Mouse (Mus musculus) hindbrain, postnatal 0 days (tissue): ENCODE measurements around the gene Anp32a. TPM values are rescaled to one million over a fixed set of nuclear protein-coding genes. Genes with fewer than 3 reads are reported as not detected.

Source experiments
- ATAC-seq: fragments of 200-750 bp; cut with Nextera tagmentation; 2 replicates; pipeline ENCODE4 v1.8.0; 2017; ENCODE audit warnings: mild to moderate bottlenecking, moderate TSS enrichment, moderate library complexity
- DNase-seq: peaks from one replicate; pipeline ENCODE4 v3.0.0-alpha.2; 2015; ENCODE audit warnings: low spot score
- H3K27ac ChIP-seq: fragments of 300-500 bp; sonication (generic); 2 replicates; pipeline ENCODE4 v1.5.1; 2014; ENCODE audit warnings: mild to moderate bottlenecking
- H3K27me3 ChIP-seq: fragments of 300-500 bp; sonication (generic); 2 replicates; pipeline ENCODE4 v1.6.1; 2014; ENCODE audit warnings: low read length, mixed read lengths; ENCODE audit not compliant: insufficient read depth
- H3K36me3 ChIP-seq: fragments of 300-500 bp; sonication (generic); 2 replicates; pipeline ENCODE4 v1.6.1; 2014; ENCODE audit warnings: low read length, mixed read lengths; ENCODE audit not compliant: insufficient read depth
- H3K4me1 ChIP-seq: fragments of 300-500 bp; sonication (generic); 2 replicates; pipeline ENCODE4 v1.6.1; 2014; ENCODE audit warnings: antibody characterized with exemption, low read length, mixed read lengths; ENCODE audit not compliant: insufficient read depth
- H3K4me2 ChIP-seq: fragments of 300-500 bp; sonication (generic); 2 replicates; pipeline ENCODE4 v1.6.1; 2014; ENCODE audit warnings: low read depth, mild to moderate bottlenecking, low read length, moderate library complexity, mixed read lengths
- H3K4me3 ChIP-seq: fragments of 300-500 bp; sonication (generic); 2 replicates; pipeline ENCODE4 v1.5.1; 2014; ENCODE audit warnings: low read length
- H3K9ac ChIP-seq: fragments of 300-500 bp; sonication (generic); replicated peaks from 2 replicates; pipeline ENCODE4 v1.6.1; 2014; ENCODE audit warnings: mild to moderate bottlenecking, low read length, moderate library complexity, mixed read lengths
- H3K9me3 ChIP-seq: fragments of 300-500 bp; sonication (generic); 2 replicates; pipeline ENCODE4 v1.6.1; 2016; ENCODE audit warnings: low read length, mixed read lengths
- CTCF ChIP-seq: IDR thresholded peaks from 2 replicates; pipeline ENCODE4 v1.5.1; 2016; ENCODE audit warnings: antibody characterized with exemption, control low read depth, low read depth
- WGBS: fragments of 180-500 bp; shearing (Covaris S2); extraction: QIAGEN DNeasy Blood & Tissue Kit; methylation state at CpG from one replicate; pipeline ENCODE4 v1.1.7; 2014; 5-methylcytosine and 5-hydroxymethylcytosine counted together
- polyA plus RNA-seq: library from polyadenylated mRNA; unstranded; fragments of >200 nt; fragmentation: Nextera tagmentation; extraction: Ambion mirVana; gene quantifications from 2 replicates; pipeline ENCODE4 v1.2.1, GENCODE M21; 2015
- total RNA-seq: library from RNA; depleted of rRNA; stranded (reverse); fragments of >200 nt; gene quantifications from 2 replicates; pipeline ENCODE4 v1.2.3, GENCODE M21; 2014; rRNA removed

Gene Anp32a
- total RNA-seq = 50.7 and 57.2 TPM in 2 replicates
- polyA plus RNA-seq = 112 and 116 TPM in 2 replicates

DNA sequence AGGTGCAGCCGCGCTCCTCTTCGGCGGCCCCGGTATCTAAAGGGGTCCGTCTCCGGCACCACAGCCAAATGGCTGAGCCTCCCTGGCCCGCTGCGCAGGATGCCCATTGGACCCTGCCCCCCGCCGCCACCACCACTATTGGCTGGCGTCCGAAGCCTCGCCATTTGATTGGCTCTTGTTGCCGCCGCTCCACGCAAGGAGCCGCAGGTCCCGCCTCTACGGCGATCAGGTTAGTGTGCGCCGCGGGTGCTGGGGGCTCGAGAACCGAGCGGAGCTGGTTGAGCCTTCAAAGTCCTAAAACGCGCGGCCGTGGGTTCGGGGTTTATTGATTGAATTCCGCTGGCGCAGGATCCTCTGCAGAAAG lies at the start of gene Anp32a:
Gene Anp32a, plus strand, starts transcription at position 171 of the 364 bp plus-strand sequence.
- no peak for TF ChIP-seq CTCF

DNA sequence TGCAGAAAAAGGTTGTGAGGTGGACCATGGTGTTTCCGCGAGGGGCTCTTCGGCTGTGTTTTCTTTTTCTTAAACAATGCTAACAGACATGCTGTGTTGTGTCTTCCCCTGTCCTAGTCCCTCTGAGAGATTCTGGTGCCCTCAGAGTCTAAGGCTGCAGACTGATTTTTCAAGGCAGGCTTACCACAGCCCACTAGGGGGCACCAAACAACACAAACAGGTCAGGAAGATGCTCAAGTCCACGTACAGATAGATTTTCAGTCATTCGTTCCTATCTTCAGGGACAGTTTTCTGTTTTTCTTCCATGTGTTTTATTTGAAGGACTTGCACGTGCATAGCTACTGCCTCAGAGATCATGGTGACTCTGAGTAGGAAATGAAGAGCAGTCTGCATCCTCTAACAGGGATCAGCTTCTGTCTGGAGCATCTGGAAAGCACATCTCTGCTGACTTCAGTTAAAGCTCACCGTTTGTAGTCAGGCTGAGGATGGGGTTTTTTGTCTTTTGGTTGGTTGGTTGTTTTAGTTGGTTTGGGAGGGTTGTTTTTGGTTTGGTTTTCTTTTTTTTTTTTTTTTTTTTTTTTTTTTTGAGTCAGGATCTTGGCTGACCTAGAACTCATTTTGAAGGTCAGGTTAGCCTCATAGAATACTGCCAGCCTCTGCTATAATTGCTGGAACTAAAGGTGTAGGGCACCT lies 45.9 kb upstream of the Anp32a start:
- Histone ChIP-seq H3K4me2 (no peak overlapping the region), H3K4me1 (no peaks in the 10 kb centered on the region), H3K36me3 (no peaks in the 10 kb centered on the region), H3K27ac (no peak overlapping the region), H3K4me3 (no peak overlapping the region), H3K9me3 (no peaks in the 10 kb centered on the region), H3K27me3 (no peaks in the 10 kb centered on the region), H3K9ac (no peak overlapping the region)
- ATAC-seq = 0 out of 2 replicates have a peak, but pooled peaks have one; percentile 35
- DNase-seq = peak; percentile 93
- peak; percentile 94 for TF ChIP-seq CTCF
- 24% methylated on average over 7 of the region's 7 CpGs for WGBS

More for the DNA sequence above, at the start of gene Anp32a:
- peak within 1 kb of the TSS; percentile 99 for H3K9ac ChIP-seq
- peak within 1 kb of the TSS; percentile 88 for H3K4me3 ChIP-seq
- H3K4me1 ChIP-seq = peaks cover 17% of the 10 kb centered on the region
- WGBS = under 1% methylated on average over 33 of the region's 34 CpGs
- no peaks in the 10 kb centered on the region for H3K9me3 ChIP-seq
- H3K4me2 ChIP-seq = peak within 1 kb of the TSS; percentile 92
- peak within 1 kb of the TSS; percentile 100 for H3K27ac ChIP-seq
- ATAC-seq = peak; percentile 93
- no peaks in the 10 kb centered on the region for H3K27me3 ChIP-seq
- peak; percentile 99 for DNase-seq
- no peaks in the 10 kb centered on the region for H3K36me3 ChIP-seq

DNA sequence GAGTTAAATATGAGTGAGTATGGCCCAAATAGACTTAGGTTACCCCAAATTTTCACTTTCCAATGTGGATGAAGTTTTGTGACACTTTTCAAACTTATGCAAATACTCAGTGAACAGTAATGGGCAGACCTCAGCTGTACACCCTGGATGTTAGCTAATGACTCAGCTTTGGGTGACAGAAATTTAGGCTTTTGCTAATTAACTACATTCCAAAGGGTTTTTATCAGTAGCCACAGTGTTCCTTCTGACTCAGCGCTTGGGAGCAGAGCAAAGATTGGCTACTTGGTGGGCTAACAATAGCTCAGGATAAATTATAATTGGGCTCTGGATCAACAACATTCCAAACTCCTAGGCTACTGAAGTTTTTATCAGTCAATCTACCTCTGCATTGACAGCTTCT lies 44.2 kb upstream of the Anp32a start:
- Histone ChIP-seq H3K4me3 (no peak overlapping the region), H3K4me2 (no peak overlapping the region), H3K36me3 (no peaks in the 10 kb centered on the region), H3K27ac (no peak overlapping the region), H3K9ac (no peak overlapping the region), H3K9me3 (no peaks in the 10 kb centered on the region), H3K27me3 (no peaks in the 10 kb centered on the region), H3K4me1 (no peaks in the 10 kb centered on the region)
- TF ChIP-seq CTCF = no peak
- 53% methylated on average over 1 of the region's 1 CpGs for WGBS
- ATAC-seq (no peak), DNase-seq (no peak)

DNA sequence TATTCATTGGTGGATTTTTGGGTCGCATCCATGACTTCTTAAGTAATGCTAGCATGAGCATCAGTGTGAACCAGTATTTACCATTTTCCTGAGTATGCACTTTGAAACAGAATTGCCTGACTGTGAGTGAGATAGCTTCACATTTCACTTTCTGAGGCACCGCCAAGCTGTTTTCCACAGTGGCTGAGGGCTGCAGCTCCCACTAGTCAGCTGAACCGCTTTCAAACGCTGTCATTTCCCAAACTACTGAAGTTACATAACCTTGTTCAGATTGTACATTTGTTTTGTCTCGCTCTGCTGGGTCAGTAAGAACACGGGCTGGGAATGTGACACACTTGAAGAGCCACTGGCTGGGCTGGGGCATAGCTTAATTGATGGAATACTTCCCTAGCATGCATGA lies 25.5 kb upstream of the Anp32a start:
- ATAC-seq (no peak), DNase-seq (no peak)
- no peak overlapping the region for H3K4me3 ChIP-seq
- H3K27ac ChIP-seq = no peak overlapping the region
- no peak overlapping the region for H3K4me2 ChIP-seq
- no peaks in the 10 kb centered on the region for H3K27me3 ChIP-seq
- no peaks in the 10 kb centered on the region for H3K36me3 ChIP-seq
- WGBS = 89% methylated on average over 6 of the region's 6 CpGs
- no peaks in the 10 kb centered on the region for H3K9me3 ChIP-seq
- no peak overlapping the region for H3K9ac ChIP-seq
- TF ChIP-seq CTCF = no peak
- no peaks in the 10 kb centered on the region for H3K4me1 ChIP-seq

DNA sequence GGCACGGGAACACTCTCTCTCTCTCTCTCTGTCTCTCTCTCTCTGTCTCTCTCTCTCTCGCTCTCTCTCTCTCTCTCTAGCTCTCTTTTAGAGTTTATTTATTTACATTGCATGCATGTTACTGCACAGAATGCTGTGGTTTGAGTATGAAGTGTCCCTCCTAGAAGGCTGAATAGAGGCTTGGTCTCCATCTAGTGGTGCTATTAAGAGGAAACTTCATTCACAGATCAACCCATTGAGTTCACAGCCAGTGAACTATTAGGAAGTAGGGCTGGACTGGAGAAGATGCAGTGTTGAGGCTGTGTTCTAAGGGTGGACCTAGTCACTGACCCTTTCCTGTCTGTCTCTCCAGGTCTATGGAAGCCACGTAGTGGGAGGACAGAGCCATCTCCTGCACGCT lies 22.4 kb upstream of the Anp32a start:
- no peak for DNase-seq
- WGBS = 80% methylated on average over 4 of the region's 4 CpGs
- ATAC-seq = no peak

GRCm38 (mm10) chr9:62323816-62324215 lies 17.3 kb upstream of the Anp32a start:
- H3K4me3 ChIP-seq = no peak overlapping the region

More for the DNA sequence above, 22.4 kb upstream of the Anp32a start:
- Histone ChIP-seq H3K36me3 (no peaks in the 10 kb centered on the region), H3K4me1 (no peaks in the 10 kb centered on the region), H3K4me3 (no peak overlapping the region), H3K9ac (no peak overlapping the region), H3K4me2 (no peak overlapping the region), H3K9me3 (no peaks in the 10 kb centered on the region), H3K27me3 (no peaks in the 10 kb centered on the region), H3K27ac (no peak overlapping the region)
- peak; percentile 44 for TF ChIP-seq CTCF

DNA sequence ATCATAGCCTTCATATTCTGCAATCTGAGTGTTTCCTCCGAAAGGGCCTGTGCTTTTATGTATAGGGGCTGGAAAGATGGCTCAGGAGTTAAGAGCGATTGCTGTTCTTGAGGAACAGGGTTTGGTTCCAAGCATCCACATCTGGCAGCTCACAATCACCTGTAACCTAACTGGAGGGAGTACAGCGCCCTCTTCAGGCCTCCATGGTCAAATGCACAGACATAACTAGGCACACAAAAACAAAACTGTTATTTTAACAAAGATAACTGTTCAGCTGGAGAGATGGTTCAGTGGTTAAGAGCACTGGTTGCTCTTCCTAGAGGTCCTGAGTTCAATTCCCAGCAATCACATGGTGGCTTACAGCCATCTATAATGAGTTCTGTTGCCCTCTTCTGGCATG lies 15.1 kb upstream of the Anp32a start:
- Histone ChIP-seq H3K4me2 (no peak overlapping the region), H3K27ac (no peak overlapping the region), H3K36me3 (no peaks in the 10 kb centered on the region), H3K4me3 (no peak overlapping the region), H3K9ac (no peak overlapping the region), H3K9me3 (no peaks in the 10 kb centered on the region; the same call in 1 of the 2 replicates), H3K27me3 (no peaks in the 10 kb centered on the region), H3K4me1 (no peaks in the 10 kb centered on the region)
- DNase-seq (no peak), ATAC-seq (no peak)
- peak; percentile 39 for TF ChIP-seq CTCF
- 76% methylated on average over 3 of the region's 3 CpGs for WGBS

More at GRCm38 (mm10) chr9:62323816-62324215, 17.3 kb upstream of the Anp32a start:
- no peak overlapping the region for H3K4me2 ChIP-seq
- DNase-seq (no peak), ATAC-seq (no peak)
- H3K4me1 ChIP-seq = no peaks in the 10 kb centered on the region
- no peak for TF ChIP-seq CTCF
- 76% methylated on average over 1 of the region's 1 CpGs for WGBS
- H3K9ac ChIP-seq = no peak overlapping the region
- no peaks in the 10 kb centered on the region for H3K36me3 ChIP-seq
- no peak overlapping the region for H3K27ac ChIP-seq
- no peaks in the 10 kb centered on the region for H3K27me3 ChIP-seq
- H3K9me3 ChIP-seq = no peaks in the 10 kb centered on the region
